Mouse (Mus musculus): ENCODE results near the gene Kif15. TPM values are rescaled to one million over a fixed set of nuclear protein-coding genes. Genes with fewer than 3 reads are reported as not detected.

Kif15 gene
- polyA plus RNA-seq (2012; rRNA removed), result 1.1 and 1.9 TPM in 2 replicates

- peak; percentile 83 to 97 for DNase-seq (ENCODE audit: extremely low spot score in 1 of 2, low spot score in 1 of 2)
These were observed at the start of gene Kif15, which contains the start of gene 1110059G10Rik for GRCm38 (mm10) chr9:122950643-122951475. TSS of gene Kif15 (plus strand) at chr9:122951046. TSS of gene 1110059G10Rik (minus strand) at chr9:122951000.

DNA sequence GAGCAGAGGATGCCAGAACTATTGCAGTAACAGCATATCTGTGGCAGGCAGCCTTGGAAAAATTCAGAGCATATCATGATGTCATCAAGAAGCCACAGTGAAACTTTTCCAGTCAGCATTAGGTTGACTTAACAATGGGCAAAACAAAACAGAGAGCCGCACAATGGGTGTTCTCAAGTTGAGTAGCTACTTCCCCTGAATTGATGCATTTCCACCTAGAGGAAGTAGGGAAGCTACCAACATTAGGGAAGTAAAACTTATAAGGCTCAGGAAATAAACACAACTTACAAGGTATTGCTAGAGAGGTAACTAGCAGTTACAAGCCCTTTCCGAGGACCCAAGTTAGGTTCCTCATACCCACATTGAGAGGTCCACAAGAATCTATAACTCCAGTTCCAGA is 49.8 kb upstream of the Kif15 start:
- DNase-seq (ENCODE audit: extremely low spot score in 1 of 2, low spot score in 1 of 2), result no peak

DNA sequence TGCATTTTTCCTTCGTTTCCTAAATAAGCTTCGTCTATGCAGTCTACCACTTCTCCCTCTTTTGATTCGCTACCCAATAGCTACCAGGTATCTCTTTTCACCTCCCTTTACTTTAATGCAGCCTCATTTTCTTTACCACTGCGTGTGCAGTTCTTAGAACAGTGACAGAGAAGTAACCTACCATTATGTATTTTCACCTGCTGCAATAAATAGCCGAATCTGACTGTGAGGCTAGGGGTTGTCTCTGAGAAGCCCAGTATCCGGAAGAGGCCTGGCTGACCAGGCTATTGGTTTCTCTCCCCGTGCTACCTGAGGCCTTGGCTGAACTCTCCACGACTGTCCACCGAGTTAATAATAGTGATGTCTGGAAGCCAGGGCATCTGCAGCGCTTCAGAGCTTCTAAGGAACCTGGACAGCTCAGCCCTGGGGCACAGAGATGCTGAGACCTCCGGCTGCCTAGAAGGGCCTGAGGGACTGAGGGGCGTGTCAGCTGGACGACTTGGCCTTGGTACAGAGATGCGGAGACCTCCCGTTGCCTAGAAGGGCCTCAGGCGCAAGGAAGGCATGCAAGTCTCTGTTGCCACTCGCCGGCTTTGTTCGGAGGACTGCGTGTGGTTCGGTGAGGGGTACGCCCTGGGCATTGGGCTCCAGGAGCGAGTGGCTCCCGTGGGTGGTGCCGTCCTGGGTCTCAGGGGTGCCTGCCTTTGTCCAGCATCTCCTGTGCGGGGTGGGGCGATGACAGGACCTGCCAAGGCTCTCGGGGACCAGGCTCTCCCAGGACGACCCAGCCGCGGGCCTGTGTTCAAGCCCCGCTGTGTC is 47.9 kb upstream of the Kif15 start:
- DNase-seq (ENCODE audit: extremely low spot score in 1 of 2, low spot score in 1 of 2), result peak; percentile 7 to 41

GRCm38 (mm10) chr9:122922436-122922835 is 28.4 kb upstream of the Kif15 start:
- DNase-seq (ENCODE audit: extremely low spot score in 1 of 2, low spot score in 1 of 2), result no peak

- DNase-seq (ENCODE audit: extremely low spot score in 1 of 2, low spot score in 1 of 2), result peak; percentile 27 to 63
These were observed 27.9 kb upstream of the Kif15 start, which contains the start of gene Zfp105 for GRCm38 (mm10) chr9:122922936-122923381. TSS of gene Zfp105 (plus strand) at chr9:122923072.

DNA sequence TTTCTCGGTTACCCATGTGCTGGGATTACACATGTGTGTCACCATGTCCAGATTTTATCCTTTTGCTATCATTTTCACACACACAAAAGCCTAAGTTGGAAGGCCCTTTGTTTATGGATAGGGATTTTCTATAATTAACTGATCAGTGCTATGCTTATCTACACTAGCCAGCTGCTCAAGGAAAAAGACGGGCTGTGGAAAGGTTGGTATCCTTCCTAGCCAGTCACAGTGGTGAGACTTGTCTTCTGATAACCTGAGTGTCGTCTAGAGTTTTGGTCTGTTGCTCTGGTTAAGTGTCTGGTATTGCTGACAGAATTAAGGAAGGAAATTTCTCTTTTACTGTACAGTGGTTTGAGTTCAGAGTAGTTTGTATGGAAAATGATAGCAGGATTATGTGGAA is 21.9 kb upstream of the Kif15 start:
- DNase-seq (ENCODE audit: extremely low spot score in 1 of 2, low spot score in 1 of 2), result no peak

GRCm38 (mm10) chr9:122998406-122999192 is 47.8 kb downstream of the Kif15 start:
- DNase-seq (ENCODE audit: extremely low spot score in 1 of 2, low spot score in 1 of 2), result no peak

DNA sequence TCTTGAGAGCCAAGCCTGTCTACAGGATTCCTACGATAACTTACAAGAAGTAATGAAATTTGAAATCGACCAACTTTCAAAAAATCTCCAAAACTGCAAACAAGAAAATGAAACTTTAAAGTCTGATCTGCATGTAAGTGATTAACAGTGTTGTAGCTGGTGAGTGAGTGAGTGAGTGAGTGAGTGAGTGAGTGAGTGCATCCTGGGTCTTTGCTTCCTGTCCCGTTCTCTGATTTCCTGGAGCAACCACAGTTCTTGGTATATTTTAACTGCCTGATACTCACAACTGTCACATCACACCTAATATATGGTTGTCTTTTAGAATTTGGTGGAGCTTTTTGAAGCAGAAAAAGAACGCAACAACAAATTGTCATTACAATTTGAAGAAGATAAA is 48.3 kb downstream of the Kif15 start:
- DNase-seq (ENCODE audit: extremely low spot score in 1 of 2, low spot score in 1 of 2), result no peak

DNA sequence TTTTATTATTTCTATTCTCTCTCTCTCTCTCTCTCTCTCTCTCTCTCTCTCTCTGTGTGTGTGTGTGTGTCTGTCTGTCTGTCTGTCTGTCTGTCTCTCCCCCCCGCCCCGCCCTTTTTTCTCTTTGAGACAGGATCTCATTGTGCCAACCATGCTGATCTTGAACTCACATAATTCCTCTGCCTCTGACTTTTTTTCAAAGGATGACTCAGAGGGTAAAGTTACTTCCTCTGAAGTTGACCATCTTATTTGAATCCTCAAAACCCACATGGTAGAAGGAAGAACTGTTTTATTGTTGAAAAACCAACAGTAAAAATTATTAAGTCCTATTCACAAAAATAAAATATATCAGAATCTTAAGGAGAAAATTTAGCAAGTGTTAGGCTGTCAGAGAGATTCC is 53.9 kb downstream of the Kif15 start:
- DNase-seq (ENCODE audit: extremely low spot score in 1 of 2, low spot score in 1 of 2), result no peak

DNA sequence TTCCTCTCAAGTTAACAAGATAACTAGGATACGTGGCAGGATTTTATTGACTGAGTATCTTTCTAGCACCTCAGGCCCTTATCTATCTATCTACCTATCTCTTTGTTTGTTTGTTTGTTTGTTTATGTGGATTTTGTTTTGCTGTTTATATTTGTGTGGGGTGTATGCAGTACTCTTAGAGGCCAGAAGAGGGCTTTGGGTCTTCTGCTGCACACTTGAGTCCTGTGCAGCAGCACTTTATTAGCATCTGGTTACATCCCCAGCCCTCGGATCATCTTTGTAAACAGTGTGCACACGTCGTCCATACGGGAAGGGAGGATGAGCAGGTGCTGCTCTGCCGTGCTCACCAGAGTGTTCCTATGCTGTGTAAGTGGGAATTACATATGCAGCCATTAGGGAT is 55.2 kb downstream of the Kif15 start:
- DNase-seq (ENCODE audit: extremely low spot score in 1 of 2, low spot score in 1 of 2), result no peak

DNA sequence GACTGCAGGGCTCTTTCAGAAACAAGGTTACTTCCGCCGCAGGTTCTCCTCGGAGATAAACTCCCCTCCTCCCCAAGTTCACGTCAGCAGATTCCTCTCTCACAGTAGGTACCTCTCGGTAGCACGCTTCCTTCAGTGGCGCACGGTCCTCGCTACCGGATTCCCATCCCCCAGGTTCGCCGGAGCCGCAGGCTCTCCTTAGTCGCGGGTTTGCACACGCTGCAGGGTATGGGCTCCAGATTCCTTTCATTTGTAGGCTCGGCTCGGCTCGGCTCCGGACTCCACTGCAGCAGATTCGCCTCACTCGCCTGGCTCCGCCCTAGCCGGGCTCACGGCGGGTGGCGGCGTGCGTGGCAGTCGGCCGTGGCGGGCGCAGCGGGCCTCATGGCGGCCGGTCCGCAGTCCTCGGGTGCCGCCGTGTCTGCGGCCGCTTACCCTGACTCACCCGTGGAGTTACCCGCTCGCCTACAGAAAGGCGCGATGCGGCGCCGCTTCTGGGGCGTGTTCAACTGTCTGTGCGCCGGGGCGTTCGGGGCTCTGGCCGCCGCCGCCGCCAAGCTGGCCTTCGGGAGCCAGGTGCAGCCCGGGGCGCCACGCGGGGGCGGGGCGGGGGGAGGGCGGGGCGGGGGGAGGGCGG is 70.3 kb downstream of the Kif15 start, which contains the start of gene Tmem42:
TSS of gene Tmem42 (plus strand) at position 332 of the 637 bp plus-strand sequence.
- DNase-seq (ENCODE audit: extremely low spot score in 1 of 2, low spot score in 1 of 2), result peak; percentile 57 to 82

- peak in 1 of 2 experiments; percentile 30 for DNase-seq (ENCODE audit: extremely low spot score in 1 of 2, low spot score in 1 of 2)
These were observed 71.0 kb downstream of the Kif15 start for GRCm38 (mm10) chr9:123021636-123022379.

DNA sequence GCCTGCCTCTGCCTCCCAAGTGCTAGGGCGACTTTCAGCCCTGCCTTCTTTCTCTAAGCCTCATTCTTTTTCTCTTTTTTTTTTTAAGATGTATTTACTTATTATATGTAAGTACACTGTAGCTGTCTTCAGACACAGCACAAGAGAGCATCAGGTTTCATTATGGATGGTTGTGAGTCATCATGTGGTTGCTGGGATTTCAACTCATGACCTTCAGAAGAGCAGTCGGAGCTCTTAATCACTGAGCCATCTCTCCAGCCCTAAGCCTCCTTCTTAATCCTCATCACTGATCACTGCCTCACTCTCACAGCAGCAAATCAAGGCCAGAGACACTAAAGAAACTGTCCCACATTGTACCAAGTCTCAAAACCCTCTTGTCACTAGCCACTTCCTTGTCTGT is 73.4 kb downstream of the Kif15 start:
- no peak for DNase-seq (ENCODE audit: extremely low spot score in 1 of 2, low spot score in 1 of 2)

DNA sequence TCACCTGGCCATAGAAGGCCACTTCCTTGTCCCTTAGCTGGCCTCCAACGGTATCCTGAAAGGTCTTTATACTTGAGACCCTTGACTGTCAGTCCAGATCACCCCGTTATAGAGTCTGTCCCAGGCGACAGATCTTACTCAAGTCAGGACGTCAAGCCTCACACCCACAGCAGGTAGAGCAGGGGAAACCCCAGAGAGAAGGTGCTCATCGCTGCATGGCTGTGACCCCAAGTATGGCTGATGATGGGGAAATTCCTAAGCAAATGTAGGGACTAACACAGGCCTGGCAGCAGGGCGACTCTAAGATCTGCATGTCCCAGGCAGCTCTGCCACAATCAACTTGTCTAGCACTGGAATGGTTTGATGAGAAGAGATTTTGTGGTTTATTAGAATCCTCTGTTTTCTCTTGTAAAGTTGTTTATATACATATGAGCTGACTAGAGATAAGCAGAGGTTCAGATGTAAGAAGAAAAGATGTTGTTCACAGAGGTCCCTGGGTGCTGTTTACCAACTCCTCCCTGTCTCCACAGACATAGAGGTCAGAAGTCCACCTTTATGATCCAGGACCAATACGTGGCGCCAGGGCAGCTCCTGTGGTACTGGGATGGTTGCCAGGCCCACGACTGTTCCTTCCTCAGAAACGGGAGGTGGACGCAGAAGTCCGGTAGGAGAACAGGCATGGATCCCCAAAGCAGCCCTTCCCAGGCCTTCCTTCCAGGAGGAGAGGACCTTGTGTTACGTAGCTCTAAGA is 80.8 kb downstream of the Kif15 start:
- DNase-seq (ENCODE audit: extremely low spot score in 1 of 2, low spot score in 1 of 2), result no peak

DNA sequence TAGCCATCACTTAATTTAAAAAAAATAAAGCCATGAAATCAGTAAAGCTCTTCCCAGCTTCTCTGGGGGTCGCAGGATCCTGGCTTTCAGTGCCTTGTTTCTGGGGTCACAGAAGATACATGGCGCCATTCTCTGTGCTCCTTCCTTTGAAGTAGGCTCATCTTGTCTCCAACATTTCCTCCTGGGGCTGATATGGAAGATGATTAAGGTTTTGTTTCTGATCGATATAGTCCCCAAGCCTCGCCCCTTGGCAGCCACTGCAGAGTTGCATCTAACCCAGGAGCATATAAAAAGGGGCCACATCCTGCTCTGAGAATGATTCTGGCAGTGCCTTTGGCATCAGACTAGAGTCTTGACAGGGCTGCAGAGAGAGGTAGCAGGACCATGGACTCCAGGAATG is 83.6 kb downstream of the Kif15 start, which contains the start of gene Tgm4:
TSS of gene Tgm4 (plus strand) at position 301 of the 400 bp plus-strand sequence.
- DNase-seq (ENCODE audit: extremely low spot score in 1 of 2, low spot score in 1 of 2), result no peak

- DNase-seq (ENCODE audit: extremely low spot score in 1 of 2, low spot score in 1 of 2), result no peak
These were observed 96.8 kb downstream of the Kif15 start for GRCm38 (mm10) chr9:123047665-123048064.

DNA sequence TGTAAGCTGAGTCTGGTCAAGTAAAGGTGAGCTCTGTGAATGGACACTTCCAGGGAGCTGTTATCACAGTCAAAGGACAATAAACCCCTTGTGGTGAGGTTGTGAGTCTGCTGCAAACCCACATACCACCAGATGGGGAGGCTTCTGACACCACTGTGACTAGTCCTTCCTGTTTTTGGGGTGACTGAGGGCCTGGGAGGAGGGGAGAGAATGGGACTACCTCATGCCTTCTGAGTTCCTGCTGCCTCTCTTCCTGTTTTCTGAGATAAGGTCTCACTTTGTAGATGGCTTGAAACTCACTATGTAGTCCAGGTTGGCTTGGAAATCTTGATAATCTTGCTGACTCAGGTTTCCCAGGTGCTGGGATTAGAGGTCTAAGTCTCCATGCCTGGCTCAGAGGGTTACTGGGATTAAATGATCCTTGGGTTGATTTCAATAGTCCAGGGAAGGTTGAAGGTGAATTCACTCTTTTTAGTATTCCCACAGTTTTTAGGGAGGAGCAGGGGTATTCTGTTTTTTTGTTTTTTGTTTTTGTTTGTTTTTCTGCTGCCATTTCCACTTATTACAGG is 108.0 kb downstream of the Kif15 start:
- no peak for DNase-seq (ENCODE audit: extremely low spot score in 1 of 2, low spot score in 1 of 2)

- DNase-seq (ENCODE audit: extremely low spot score in 1 of 2, low spot score in 1 of 2), result no peak
These were observed 109.3 kb downstream of the Kif15 start for GRCm38 (mm10) chr9:123060172-123060571.
